ENCODE assay signal across 1 mouse cellular context in genomic region chr6:52682607-52683006, GRCm38 (mm10).
TF ChIP-seq lines count a peak whose summit lies in the region.

No protein-coding gene starts in this region.

TF ChIP-seq in CH12.LX, 34 proteins besides CTCF, POLR2A, EP300 and RAD21 (continued from another document):
- TF ChIP-seq ZC3H11A (IDR thresholded peaks at IDR 0.05; ENCODE audit: low read depth, low read length) = no peak
- no peak for TF ChIP-seq ELF1 (IDR thresholded peaks at IDR 0.05; ENCODE audit: low read depth, low read length)
- no peak for TF ChIP-seq UBTF (IDR thresholded peaks at IDR 0.05; ENCODE audit: low read depth, low read length)
- TF ChIP-seq TCF12 (IDR thresholded peaks at IDR 0.05; ENCODE audit: low read depth, low read length) = no peak
